Mouse (Mus musculus): ENCODE results near the gene 4930407I10Rik.
A peak's percentile ranks its signal among the peaks of the same experiment; 100 is the strongest.

4930407I10Rik gene

GRCm38 (mm10) chr15:82047080-82047883 lies 11.7 kb upstream of the 4930407I10Rik start, which contains the start of gene Snu13:
TSS of gene Snu13 (minus strand) at chr15:82047598.
- DNase-seq (ENCODE audit: low read depth in 2 of 2, low spot score in 2 of 2), result peak; percentile 87 to 91

- DNase-seq (ENCODE audit: low read depth in 2 of 2, low spot score in 2 of 2), result no peak
Measured at GRCm38 (mm10) chr15:82052544-82052943, 6.4 kb upstream of the 4930407I10Rik start.

- no peak for DNase-seq (ENCODE audit: low read depth in 2 of 2, low spot score in 2 of 2)
Measured at GRCm38 (mm10) chr15:82063909-82064308, 5.0 kb downstream of the 4930407I10Rik start.

GRCm38 (mm10) chr15:82065511-82065910 lies 6.6 kb downstream of the 4930407I10Rik start:
- peak; percentile 49 to 62 for DNase-seq (ENCODE audit: low read depth in 2 of 2, low spot score in 2 of 2)

GRCm38 (mm10) chr15:82069898-82070297 lies 10.9 kb downstream of the 4930407I10Rik start, which contains the start of gene Mei1:
TSS of gene Mei1 (plus strand) at chr15:82069996.
- DNase-seq (ENCODE audit: low read depth in 2 of 2, low spot score in 2 of 2), result no peak

GRCm38 (mm10) chr15:82071816-82072469 lies 13.0 kb downstream of the 4930407I10Rik start:
- DNase-seq (ENCODE audit: low read depth in 2 of 2, low spot score in 2 of 2), result no peak

GRCm38 (mm10) chr15:82073490-82073889 lies 14.5 kb downstream of the 4930407I10Rik start:
- DNase-seq (ENCODE audit: low read depth in 2 of 2, low spot score in 2 of 2), result no peak

- no peak for DNase-seq (ENCODE audit: low read depth in 2 of 2, low spot score in 2 of 2)
Measured at GRCm38 (mm10) chr15:82079883-82080282, 20.9 kb downstream of the 4930407I10Rik start.

GRCm38 (mm10) chr15:82081161-82081560 lies 22.2 kb downstream of the 4930407I10Rik start:
- peak in 1 of 2 experiments; percentile 3 for DNase-seq (ENCODE audit: low read depth in 2 of 2, low spot score in 2 of 2)

- no peak for DNase-seq (ENCODE audit: low read depth in 2 of 2, low spot score in 2 of 2)
Measured at GRCm38 (mm10) chr15:82085606-82086005, 26.7 kb downstream of the 4930407I10Rik start.

- no peak for DNase-seq (ENCODE audit: low read depth in 2 of 2, low spot score in 2 of 2)
Measured at GRCm38 (mm10) chr15:82086131-82086530, 27.2 kb downstream of the 4930407I10Rik start.

- DNase-seq (ENCODE audit: low read depth in 2 of 2, low spot score in 2 of 2), result no peak
Measured at GRCm38 (mm10) chr15:82087266-82087665, 28.3 kb downstream of the 4930407I10Rik start.

GRCm38 (mm10) chr15:82091061-82091460 lies 32.1 kb downstream of the 4930407I10Rik start:
- no peak for DNase-seq (ENCODE audit: low read depth in 2 of 2, low spot score in 2 of 2)

- DNase-seq (ENCODE audit: low read depth in 2 of 2, low spot score in 2 of 2), result no peak
Measured at GRCm38 (mm10) chr15:82106953-82107555, 48.1 kb downstream of the 4930407I10Rik start.
